Comparison of ENCODE assay signal across 15 mouse cellular contexts in the genomic region with DNA sequence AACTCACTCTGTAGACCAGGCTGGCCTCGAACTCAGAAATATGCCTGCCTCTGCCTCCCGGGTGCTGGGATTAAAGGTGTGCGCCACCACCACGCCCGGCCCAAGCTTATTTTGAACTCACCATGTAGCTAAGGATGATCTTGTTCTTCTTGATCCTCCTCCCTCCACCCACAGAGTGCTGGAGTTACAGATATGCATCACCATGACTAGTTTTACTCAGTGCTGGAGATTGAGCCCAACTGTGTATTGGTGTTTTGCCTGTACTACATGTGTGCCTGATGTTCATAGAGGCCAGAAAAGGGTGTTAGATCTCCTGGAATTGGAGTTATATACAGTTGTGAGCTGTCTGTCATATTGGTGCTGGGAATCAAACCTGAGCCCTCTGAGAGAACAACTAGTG. TPM values are rescaled to one million over a fixed set of nuclear protein-coding genes. Genes with fewer than 3 reads are reported as not detected.
DNase-seq lines count a peak whose midpoint lies in the region; ATAC-seq and TF ChIP-seq lines count a peak whose summit lies in the region.
"Had no signal": no experiment of that assay in that cellular context is flagged by ENCODE, and none has a peak within 500 bp of the region (broad histone marks: within the 10 kb centered on the region; RNA-seq: fewer than 3 reads in every experiment).

No protein-coding gene starts in this region.

- no peak overlapping the region for H3K4me2 ChIP-seq in kidney, postnatal 0 days (ENCODE audit: low read length)
- H3K4me2 ChIP-seq in kidney, embryonic 14.5 days (replicated peaks; ENCODE audit: low read depth, low read length), result no peak overlapping the region
- H3K4me2 ChIP-seq: embryonic facial prominence, embryonic 13.5 days; hindbrain, embryonic 15.5 days; limb, embryonic 13.5 days; midbrain, embryonic 13.5 days had no signal

- peaks cover 40% of the 10 kb centered on the region for H3K36me3 ChIP-seq in kidney, postnatal 0 days (ENCODE audit: insufficient read depth, low read length)
- peaks cover 61% of the 10 kb centered on the region for H3K36me3 ChIP-seq in kidney, embryonic 14.5 days (ENCODE audit: control insufficient read depth, insufficient read depth, low read length)

- TF ChIP-seq CTCF in gastrocnemius, adult 2 months (IDR thresholded peaks at IDR 0.05), result no peak
- TF ChIP-seq CTCF in kidney, postnatal 0 days (IDR thresholded peaks at IDR 0.05; ENCODE audit: low read depth), result no peak
- no peak for TF ChIP-seq CTCF in bone marrow macrophage, adult 2 months (IDR thresholded peaks at IDR 0.05; ENCODE audit: low read depth, low read length)

- ATAC-seq in kidney, postnatal 0 days (replicated peaks; ENCODE audit: low FRiP score, low read depth), result no peak
- no peak for ATAC-seq in kidney, embryonic 14.5 days (ENCODE audit: low FRiP score, low TSS enrichment)
- ATAC-seq in megakaryocyte, adult 5-6 weeks (ENCODE audit: poor library complexity, severe bottlenecking), result peak; percentile 25
- ATAC-seq: midbrain, embryonic 13.5 days had no signal

- H3K27ac ChIP-seq in gastrocnemius, adult 2 months, result peak overlapping the region; percentile 40
- H3K27ac ChIP-seq in kidney, postnatal 0 days, result peak overlapping the region; percentile 54; the same call in 1 of the 2 replicates
- no peak overlapping the region for H3K27ac ChIP-seq in kidney, embryonic 14.5 days (ENCODE audit: low read depth, low read length)
- H3K27ac ChIP-seq in bone marrow macrophage, adult 2 months (ENCODE audit: insufficient read depth, low read depth, low read length), result peak overlapping the region; percentile 90
- H3K27ac ChIP-seq: embryonic facial prominence, embryonic 13.5 days; hindbrain, embryonic 15.5 days; limb, embryonic 13.5 days; midbrain, embryonic 13.5 days had no signal

- H3K9ac ChIP-seq in kidney, postnatal 0 days (ENCODE audit: low read depth, low read length), result no peak overlapping the region
- H3K9ac ChIP-seq in kidney, embryonic 14.5 days (ENCODE audit: low read depth, low read length), result no peak overlapping the region
- H3K9ac ChIP-seq: embryonic facial prominence, embryonic 13.5 days; hindbrain, embryonic 15.5 days; limb, embryonic 13.5 days; midbrain, embryonic 13.5 days had no signal

- WGBS in kidney, postnatal 0 days, result 94% methylated on average over 5 of the region's 5 CpGs
- WGBS in kidney, embryonic 14.5 days, result 92% methylated on average over 5 of the region's 5 CpGs

- no peak for TF ChIP-seq POLR2A in bone marrow macrophage, adult 2 months (IDR thresholded peaks at IDR 0.05; ENCODE audit: borderline replicate concordance, low read depth, low read length)

- H3K4me1 ChIP-seq in kidney, postnatal 0 days (replicated peaks; ENCODE audit: insufficient read depth, low read length), result no peaks in the 10 kb centered on the region
- no peaks in the 10 kb centered on the region for H3K4me1 ChIP-seq in kidney, embryonic 14.5 days (ENCODE audit: control insufficient read depth, insufficient read depth, low read length)
- peaks cover 24% of the 10 kb centered on the region for H3K4me1 ChIP-seq in bone marrow macrophage, adult 2 months (ENCODE audit: control insufficient read depth, insufficient read depth, low read length)
- H3K4me1 ChIP-seq: embryonic facial prominence, embryonic 13.5 days; hindbrain, embryonic 15.5 days; limb, embryonic 13.5 days; midbrain, embryonic 13.5 days had no signal

- DNase-seq in gastrocnemius, adult 2 months, result no peak
- DNase-seq in gastrocnemius, postnatal 4 days (ENCODE audit: low spot score in 2 of 2), result no peak
- DNase-seq in kidney, postnatal 0 days (ENCODE audit: low spot score), result no peak
- DNase-seq in natural killer cell, adult 2 months (ENCODE audit: low spot score in 2 of 2), result no peak
- DNase-seq in layer of hippocampus, postnatal 25 days (ENCODE audit: extremely low spot score in 1 of 2, low spot score in 1 of 2), result no peak
- DNase-seq: cerebellum, adult 11-12 months had no signal

- H3K9me3 ChIP-seq in kidney, postnatal 0 days (replicated peaks; ENCODE audit: low read length), result no peaks in the 10 kb centered on the region
- H3K9me3 ChIP-seq in kidney, embryonic 14.5 days (ENCODE audit: control insufficient read depth, low read length), result no peaks in the 10 kb centered on the region
- H3K9me3 ChIP-seq: embryonic facial prominence, embryonic 13.5 days; hindbrain, embryonic 15.5 days; limb, embryonic 13.5 days; midbrain, embryonic 13.5 days had no signal

- intact Hi-C loops in gastrocnemius, adult 2 months (cut with DNase I), result no loop called here

- H3K27me3 ChIP-seq in kidney, postnatal 0 days (ENCODE audit: insufficient read depth, low read length), result no peaks in the 10 kb centered on the region
- no peaks in the 10 kb centered on the region for H3K27me3 ChIP-seq in kidney, embryonic 14.5 days (ENCODE audit: control insufficient read depth, insufficient read depth, low read length)
- H3K27me3 ChIP-seq: embryonic facial prominence, embryonic 13.5 days; hindbrain, embryonic 15.5 days; limb, embryonic 13.5 days; midbrain, embryonic 13.5 days had no signal

- H3K4me3 ChIP-seq in gastrocnemius, adult 2 months, result no peak overlapping the region
- H3K4me3 ChIP-seq in kidney, postnatal 0 days (replicated peaks; ENCODE audit: low read depth, low read length), result no peak overlapping the region
- H3K4me3 ChIP-seq in kidney, embryonic 14.5 days (ENCODE audit: low read length), result no peak overlapping the region
- no peak overlapping the region for H3K4me3 ChIP-seq in bone marrow macrophage, adult 2 months (ENCODE audit: insufficient read depth, low read length)
- H3K4me3 ChIP-seq: embryonic facial prominence, embryonic 13.5 days; hindbrain, embryonic 15.5 days; limb, embryonic 13.5 days; midbrain, embryonic 13.5 days had no signal

RNA-seq across cellular contexts. Expression of gene Map3k3, which starts 37.8 kb away (rescaled TPM):
- total RNA-seq in gastrocnemius, adult 2 months (2021), result 10 to 100 TPM; 23.2 to 25.7 TPM
- total RNA-seq in gastrocnemius, postnatal 4 days (2021), result 10 to 100 TPM; 45.9 to 47.1 TPM
- polyA plus RNA-seq in kidney, postnatal 0 days (2015; fragmentation: Nextera tagmentation; extraction: Ambion mirVana), result 20.0 and 20.5 TPM in 2 replicates
- 23.2 and 25.7 TPM in 2 replicates for polyA plus RNA-seq in kidney, embryonic 14.5 days (2014; fragmentation: Nextera tagmentation; extraction: Ambion mirVana)
- polyA plus RNA-seq in bone marrow macrophage, adult 2 months (2012; ENCODE audit: insufficient read depth, insufficient read length, missing spikeins), result 67.0 and 70.9 TPM in 2 replicates
- total RNA-seq in megakaryocyte, adult 5-6 weeks (2015), result 45.0 and 50.4 TPM in 2 replicates
- 67.4 and 81.8 TPM in 2 replicates for total RNA-seq in megakaryocyte, adult 5-6 weeks (2017)
- total RNA-seq in layer of hippocampus, postnatal 25 days (2021), result 10 to 100 TPM; 24.5 to 31.9 TPM

RNA-seq across cellular contexts. Expression of gene Gm10840, which starts 38.4 kb away (rescaled TPM):
- total RNA-seq in gastrocnemius, adult 2 months (2021), result not detected
- not detected for total RNA-seq in gastrocnemius, postnatal 4 days (2021)
- polyA plus RNA-seq in kidney, postnatal 0 days (2015; fragmentation: Nextera tagmentation; extraction: Ambion mirVana), result not detected in 2 replicates
- polyA plus RNA-seq in kidney, embryonic 14.5 days (2014; fragmentation: Nextera tagmentation; extraction: Ambion mirVana), result not detected in 2 replicates
- polyA plus RNA-seq in bone marrow macrophage, adult 2 months (2012; ENCODE audit: insufficient read depth, insufficient read length, missing spikeins), result not detected in 2 replicates
- total RNA-seq in megakaryocyte, adult 5-6 weeks (2015), result 1.4 TPM in 1 of 2 replicates, not detected in the other
- total RNA-seq in megakaryocyte, adult 5-6 weeks (2017), result not detected in 2 replicates
- not detected for total RNA-seq in layer of hippocampus, postnatal 25 days (2021)
- total RNA-seq: adrenal gland, adult 8-10 months had no signal
- polyA plus RNA-seq: embryonic facial prominence, embryonic 13.5 days; limb, embryonic 13.5 days; midbrain, embryonic 13.5 days; thymus, adult 2 months had no signal

RNA-seq across cellular contexts. Expression of gene Limd2, which starts 38.4 kb away (rescaled TPM):
- total RNA-seq in gastrocnemius, adult 2 months (2021), result 1 to 10 TPM; 1.3 to 1.7 TPM
- total RNA-seq in gastrocnemius, postnatal 4 days (2021), result 10 to 100 TPM; 35.8 to 40.7 TPM
- 132 and 140 TPM in 2 replicates for polyA plus RNA-seq in kidney, postnatal 0 days (2015; fragmentation: Nextera tagmentation; extraction: Ambion mirVana)
- polyA plus RNA-seq in kidney, embryonic 14.5 days (2014; fragmentation: Nextera tagmentation; extraction: Ambion mirVana), result 216 and 266 TPM in 2 replicates
- polyA plus RNA-seq in bone marrow macrophage, adult 2 months (2012; ENCODE audit: insufficient read depth, insufficient read length, missing spikeins), result 263 and 272 TPM in 2 replicates
- total RNA-seq in megakaryocyte, adult 5-6 weeks (2015), result 242 and 247 TPM in 2 replicates
- total RNA-seq in megakaryocyte, adult 5-6 weeks (2017), result 56.3 and 61.8 TPM in 2 replicates
- total RNA-seq in layer of hippocampus, postnatal 25 days (2021), result 100 to 1,000 TPM; 149 to 156 TPM

RNA-seq across cellular contexts. Expression of gene Taco1, which starts 56.4 kb away (rescaled TPM):
- 10 to 100 TPM; 33.5 to 50.1 TPM for total RNA-seq in gastrocnemius, adult 2 months (2021)
- 10 to 100 TPM; 19.6 to 19.8 TPM for total RNA-seq in gastrocnemius, postnatal 4 days (2021)
- polyA plus RNA-seq in kidney, postnatal 0 days (2015; fragmentation: Nextera tagmentation; extraction: Ambion mirVana), result 10.5 and 10.8 TPM in 2 replicates
- polyA plus RNA-seq in kidney, embryonic 14.5 days (2014; fragmentation: Nextera tagmentation; extraction: Ambion mirVana), result 10.3 and 11.3 TPM in 2 replicates
- polyA plus RNA-seq in bone marrow macrophage, adult 2 months (2012; ENCODE audit: insufficient read depth, insufficient read length, missing spikeins), result 7.2 and 7.6 TPM in 2 replicates
- 2.9 and 4.2 TPM in 2 replicates for total RNA-seq in megakaryocyte, adult 5-6 weeks (2015)
- total RNA-seq in megakaryocyte, adult 5-6 weeks (2017), result 9.3 and 10.2 TPM in 2 replicates
- 10 to 100 TPM; 17.6 to 21.8 TPM for total RNA-seq in layer of hippocampus, postnatal 25 days (2021)

Comparison
In these comparisons a context has a peak if more than half of its experiments do, and no peak if none do; other contexts are left out.
1. RNA of gene Limd2, which starts 38.4 kb away (total RNA-seq): 56.3 to 247 TPM in megakaryocyte, adult 5-6 weeks, 149 to 156 TPM in layer of hippocampus, postnatal 25 days and 35.8 to 40.7 TPM in gastrocnemius, postnatal 4 days; 1.3 to 1.7 TPM in gastrocnemius, adult 2 months; every median in the first group is over 10 times any median in the second.